Mouse (Mus musculus): Measurements from ENCODE around the gene Tbrg4.
"Not testable (repeated sequence)": the region's sequence is repeated elsewhere in the genome, so short reads cannot be mapped to it uniquely, and the experiment has no call there.

Gene Tbrg4

DNA sequence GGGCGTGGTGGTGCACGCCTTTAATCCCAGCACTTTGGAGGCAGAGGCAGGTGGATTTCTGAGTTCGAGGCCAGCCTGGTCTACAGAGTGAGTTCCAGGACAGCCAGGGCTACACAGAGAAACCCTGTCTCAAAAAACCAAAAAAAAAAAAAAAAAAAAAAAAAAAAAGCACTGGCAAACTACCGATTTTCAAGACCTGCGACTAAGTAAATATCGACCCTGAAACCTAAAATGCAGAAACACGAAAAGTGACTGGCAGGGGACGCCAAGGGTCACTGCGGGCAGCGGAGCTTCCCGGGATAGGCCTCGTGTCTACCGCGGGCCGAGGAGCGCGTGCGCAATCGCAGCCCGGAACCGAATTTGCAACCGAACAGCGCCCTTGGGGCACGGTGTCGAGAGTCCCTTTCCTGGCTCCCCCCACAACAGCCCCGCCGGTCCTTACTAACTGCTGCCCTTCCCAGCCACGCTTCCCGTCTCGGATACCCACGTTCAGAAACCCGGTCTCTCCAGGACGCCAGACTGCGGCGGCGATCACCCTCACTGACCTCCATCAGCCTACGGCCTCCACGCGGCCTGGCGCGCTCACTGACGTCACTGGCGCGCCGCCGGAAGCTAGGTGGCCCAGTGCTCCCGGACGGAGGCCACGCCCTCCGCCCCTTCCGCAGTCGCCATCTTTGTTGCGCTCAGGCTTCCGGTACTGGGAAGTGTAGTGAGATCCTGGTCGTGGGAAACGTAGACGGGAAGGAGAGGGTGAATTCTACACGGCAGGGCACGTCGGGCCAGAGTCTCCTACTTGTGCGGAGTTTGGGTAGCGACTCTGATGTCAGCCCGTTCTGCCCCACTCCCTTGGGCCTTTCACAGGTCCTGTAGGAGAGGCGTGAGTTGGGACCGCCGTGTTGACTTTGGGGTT lies at the start of gene Tbrg4:
TSS of gene Tbrg4 (minus strand) at position 590 of the 910 bp plus-strand sequence.
- DNase-seq, result peak; percentile 93 to 97

DNA sequence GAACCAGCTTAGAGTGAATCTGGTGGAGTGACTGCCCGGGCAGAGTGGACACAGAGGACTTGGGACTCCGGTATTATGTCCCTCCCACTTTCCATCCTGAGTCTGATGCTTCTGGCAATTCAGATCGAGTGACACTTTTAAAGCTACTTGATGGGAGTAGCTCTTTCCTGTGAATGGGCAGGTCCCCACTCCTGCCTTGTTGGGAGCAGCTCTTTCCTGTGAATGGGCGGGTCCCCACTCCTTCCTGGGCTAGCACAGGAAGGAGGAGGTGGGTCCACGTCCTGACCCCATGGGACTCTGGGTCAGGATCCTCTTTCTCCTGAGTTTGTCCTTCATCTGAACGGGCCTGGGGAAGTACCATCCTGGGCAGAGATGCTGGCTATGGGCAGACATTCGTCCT lies 49.5 kb upstream of the Tbrg4 start:
- peak; percentile 54 to 85 for DNase-seq

DNA sequence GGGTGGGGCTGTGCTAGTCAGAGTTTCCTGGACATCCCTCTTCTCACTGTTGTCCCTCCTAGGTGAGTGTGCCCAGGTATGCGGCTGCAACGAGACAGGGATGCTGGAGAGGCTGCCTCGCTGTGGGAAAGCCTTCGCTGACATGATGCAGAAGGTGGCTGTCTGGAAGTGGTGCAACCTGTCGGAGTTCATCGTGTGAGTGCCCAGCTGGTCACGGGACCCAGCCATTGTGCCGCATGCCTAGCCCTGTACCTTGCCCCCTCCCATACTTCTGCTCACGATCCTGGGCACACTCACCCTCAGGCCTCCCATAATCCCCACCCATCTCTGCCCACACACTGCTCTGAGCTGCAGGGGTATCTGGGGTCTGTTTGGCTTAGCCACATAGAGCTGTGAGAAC lies 48.8 kb upstream of the Tbrg4 start:
- peak in 1 of 2 experiments; percentile 56 for DNase-seq

DNA sequence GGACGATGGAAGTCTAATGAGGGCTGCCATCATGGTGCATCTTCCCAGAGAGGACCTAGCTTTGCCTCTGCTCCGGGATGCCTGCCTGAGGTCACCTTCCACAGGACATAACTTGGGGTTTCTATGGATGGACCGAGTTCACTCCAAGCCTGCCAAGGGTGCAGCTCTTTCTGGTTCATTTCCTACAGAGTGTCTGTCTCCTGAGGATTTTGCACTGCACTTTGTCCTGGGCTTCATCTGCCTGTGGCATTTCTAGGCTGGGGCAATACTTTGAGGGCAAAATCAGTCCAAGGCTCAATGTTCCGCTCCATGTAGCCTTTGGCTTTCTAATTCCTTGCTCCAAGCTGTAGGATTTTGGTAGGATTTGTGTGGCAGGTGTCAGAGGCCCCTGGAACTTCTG lies 45.0 kb upstream of the Tbrg4 start:
- peak; percentile 57 to 79 for DNase-seq

DNA sequence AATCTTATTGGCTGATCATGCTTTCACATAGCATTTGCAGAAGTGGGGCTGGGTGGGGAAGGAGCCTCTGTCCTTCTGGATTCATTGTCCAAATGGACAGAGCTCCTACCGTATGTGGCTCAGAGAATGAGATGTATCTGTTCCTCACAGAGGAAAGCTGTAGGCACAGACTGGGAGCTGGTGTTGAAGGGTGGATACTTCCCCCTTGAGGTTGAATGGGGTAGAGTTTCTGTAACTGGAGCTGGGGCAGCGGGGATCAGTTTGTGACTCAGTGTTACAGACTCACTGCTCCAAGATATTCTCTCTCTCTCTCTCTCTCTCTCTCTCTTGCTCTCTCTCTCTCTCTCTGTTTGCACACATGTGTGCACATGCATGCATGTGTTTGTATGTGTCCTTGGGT lies 44.2 kb upstream of the Tbrg4 start:
- DNase-seq, result no peak

DNA sequence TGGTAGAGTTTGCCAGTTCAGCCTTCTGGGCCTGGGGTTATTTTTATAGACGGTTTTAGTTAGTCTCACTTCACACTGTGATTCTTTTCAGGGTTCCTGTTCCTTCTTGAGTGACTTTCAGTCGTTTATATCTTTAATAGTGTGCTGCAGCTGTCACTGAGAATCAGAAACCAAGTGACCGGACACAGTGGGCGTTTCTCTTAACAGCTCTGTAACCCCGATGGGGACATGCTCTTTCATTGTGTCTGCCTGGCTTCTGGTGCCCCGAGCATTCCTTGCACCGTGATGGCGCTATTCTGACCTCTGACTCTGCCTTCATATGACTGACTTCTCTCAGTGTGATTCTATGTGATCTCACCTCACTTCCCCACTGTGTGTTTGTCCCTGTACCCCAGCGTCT lies 43.2 kb upstream of the Tbrg4 start:
- DNase-seq, result no peak

DNA sequence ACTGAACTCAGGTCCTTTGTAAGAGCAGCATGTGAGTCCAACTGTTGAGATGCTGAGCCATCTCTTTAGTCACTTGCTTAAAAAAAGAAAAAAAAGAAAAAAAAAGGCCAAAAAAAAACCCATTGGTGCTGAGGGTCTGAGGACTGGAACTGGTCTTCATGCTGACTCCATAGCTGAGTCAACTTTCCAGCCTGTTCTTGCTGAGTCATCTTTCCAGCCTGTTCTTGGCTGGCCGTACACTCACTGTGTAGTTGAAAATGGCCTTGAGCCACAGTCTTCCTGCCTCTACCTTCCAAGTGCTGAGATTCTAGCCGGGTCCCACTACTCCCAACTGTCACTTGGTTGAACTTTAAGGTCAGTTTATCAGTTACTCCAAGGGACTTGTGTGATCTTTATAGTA lies 40.8 kb upstream of the Tbrg4 start:
- DNase-seq, result no peak

DNA sequence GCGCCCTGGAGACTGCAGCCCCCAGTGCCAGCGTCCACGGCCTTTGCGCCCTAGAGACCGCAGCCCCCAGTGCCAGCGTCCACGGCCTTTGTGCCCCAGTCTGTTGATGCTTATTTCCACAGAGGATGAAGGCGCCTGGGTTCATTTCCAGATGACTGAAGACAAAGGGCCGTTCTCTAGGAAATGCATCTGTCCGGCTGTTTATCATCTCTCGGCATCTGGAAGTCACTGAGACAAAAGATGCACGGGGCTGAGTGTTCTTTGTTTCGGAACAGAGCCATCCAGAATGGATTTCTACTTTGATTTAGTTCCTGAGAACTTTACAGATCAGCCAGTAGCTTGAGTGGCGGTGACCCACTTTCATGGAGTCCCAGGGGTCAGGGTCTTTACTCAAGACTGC lies 35.3 kb upstream of the Tbrg4 start:
- peak in 1 of 2 experiments; percentile 42 for DNase-seq

DNA sequence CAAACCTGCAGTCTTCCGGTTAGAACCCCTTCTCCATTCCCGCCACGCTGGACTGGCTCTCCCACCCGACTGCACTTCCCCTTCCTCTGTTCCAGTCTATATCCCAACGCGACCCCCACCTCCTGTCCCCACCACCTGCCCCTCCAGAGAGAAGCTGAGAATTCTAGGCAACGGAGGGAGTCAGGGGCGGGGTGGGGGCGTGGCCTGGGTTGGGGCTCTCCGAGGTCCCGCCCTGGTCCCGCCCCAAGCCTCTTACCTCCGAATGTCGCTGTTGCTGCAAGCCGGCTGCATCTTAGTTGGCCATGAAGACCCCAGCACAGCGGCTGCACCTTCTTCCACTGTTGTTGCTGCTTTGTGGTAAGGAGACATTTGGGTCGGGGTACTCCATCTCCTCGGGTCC lies 32.4 kb upstream of the Tbrg4 start, which contains the start of gene Ramp3:
TSS of gene Ramp3 (plus strand) at position 251 of the 400 bp plus-strand sequence.
- peak; percentile 72 to 73 for DNase-seq

DNA sequence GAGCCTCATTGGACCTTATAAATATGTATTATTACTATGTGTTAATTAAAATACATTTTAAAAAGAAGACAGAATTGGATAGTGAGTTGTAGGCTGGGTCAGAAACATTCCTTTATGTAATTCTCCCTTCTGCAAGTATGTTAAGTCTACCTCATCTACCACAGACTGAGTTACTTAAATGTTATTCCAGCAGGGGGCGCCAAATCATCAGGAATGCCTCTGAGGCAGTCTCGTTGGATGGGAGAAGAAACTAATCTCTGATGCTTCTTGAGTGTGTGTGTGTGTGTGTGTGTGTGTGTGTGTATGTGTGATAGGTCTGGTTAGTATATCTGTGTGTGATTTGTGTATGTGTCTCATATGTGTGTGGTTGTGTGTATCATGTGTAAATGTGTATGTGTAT lies 29.0 kb upstream of the Tbrg4 start:
- peak; percentile 74 to 96 for DNase-seq

DNA sequence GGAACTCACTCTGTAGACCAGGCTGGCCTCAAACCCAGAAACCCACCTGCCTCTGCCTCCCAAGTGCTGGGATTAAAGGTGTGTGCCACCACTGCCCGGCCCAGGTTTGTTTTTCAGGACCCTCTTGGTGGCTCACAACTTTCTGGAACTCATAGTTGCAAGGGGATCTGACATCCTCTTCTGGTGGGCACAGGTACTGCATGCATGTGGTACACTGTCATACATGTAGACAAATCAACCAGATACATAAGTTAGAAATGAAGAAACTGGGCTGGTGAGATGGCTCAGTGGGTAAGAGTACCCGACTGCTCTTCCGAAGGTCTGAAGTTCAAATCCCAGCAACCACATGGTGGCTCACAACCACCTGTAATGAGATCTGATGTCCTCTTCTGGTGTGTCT lies 27.1 kb upstream of the Tbrg4 start:
- DNase-seq, result not testable (repeated sequence)

DNA sequence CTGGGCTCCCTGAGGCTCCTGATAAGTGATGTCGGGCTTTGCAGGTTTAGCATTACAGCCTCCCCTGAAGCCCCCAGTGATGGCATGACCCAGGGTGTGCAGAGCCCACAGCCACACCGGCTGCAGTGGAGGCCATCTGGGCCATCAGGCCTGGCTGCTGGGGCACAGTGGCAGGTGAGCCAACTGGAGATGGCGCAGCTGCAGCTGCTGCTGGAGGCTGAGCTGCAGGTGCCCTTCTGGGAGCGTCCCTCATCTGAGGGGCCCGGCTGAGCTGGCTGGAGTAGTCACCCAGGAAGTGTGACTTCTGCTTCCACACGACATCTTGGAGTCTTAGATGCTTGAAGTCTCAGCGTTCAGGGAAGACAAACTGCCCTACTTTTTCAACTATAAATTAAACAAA lies 24.7 kb upstream of the Tbrg4 start:
- no peak for DNase-seq

DNA sequence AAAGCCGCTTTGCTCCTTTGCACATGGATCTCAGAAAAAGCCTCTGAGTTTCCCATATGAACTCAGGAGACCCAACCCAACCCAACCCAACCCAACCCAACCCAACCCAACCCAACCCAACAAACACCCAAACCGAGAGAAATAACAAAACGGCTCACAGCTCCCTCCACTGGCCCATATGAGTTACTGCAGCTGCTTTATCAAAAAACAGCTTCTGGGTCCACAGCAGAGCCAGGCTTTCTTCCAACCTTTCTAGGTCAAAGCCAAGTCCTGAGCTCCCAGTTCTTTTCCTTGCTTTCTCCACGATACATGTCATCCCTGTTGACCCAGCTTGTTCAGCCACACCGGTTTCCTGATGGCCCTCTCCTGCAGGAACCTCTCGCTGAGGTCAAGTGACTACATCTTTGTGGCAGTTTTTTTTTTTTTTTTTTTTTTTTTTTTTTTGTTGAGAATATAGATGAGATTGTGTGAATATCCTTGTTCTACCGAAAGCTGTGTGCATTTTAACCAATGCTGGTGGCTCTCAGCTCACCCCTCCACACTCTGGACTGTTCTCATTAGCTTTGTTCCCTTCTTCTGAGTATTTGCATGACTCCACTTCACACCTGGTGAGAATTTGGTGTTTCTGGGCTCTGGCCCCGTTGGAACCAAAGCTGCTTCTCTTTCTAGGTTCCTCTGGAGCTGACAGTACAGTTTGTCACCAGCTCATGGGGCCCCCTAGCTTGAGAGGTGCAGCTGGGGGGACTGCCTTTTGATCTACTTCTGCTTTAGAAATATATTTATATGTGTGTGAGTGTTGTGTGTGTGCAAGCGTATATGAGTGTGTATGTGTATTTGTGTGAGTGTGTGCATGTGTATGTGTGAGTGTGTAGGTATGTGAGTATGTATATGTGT lies 22.2 kb upstream of the Tbrg4 start:
- no peak for DNase-seq

DNA sequence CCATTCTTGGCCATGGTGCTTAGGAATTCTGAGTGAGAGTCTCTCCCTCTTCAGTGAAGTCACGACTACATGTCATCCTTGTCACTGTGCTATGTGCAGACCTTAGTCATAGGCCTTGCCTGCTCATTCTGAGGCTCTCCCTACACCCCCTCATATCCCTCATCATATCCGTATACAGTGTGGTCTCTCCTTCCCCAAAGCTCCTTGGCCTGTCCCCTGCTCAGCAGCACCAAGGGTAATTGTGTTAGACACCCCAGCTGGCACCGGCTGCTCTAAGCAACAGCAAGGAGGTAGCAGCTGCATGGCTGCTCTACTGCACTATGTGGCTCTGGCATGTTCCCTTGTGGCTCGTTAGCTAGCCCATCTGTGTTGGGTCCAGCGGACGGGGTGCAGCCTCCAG lies 18.7 kb upstream of the Tbrg4 start:
- no peak for DNase-seq

DNA sequence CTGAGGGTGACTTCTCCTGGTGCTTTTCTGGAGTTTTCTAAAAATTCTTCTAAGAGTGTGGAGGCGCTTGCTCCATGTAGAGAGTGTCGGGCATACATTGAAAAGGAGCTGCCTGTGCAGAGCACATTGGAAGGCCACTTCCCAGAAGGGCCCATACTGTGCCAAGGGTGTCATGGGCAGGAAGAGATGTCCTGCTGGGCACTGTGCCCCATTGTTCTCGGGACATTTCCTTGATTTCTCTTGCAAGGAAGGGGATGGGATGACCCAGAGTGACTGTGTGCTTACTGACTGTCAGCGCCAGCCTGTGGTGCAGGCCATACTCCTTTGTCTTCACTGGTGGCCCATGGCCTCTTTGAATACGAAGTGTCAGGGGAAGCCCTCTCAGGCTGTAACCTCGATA lies 13.2 kb upstream of the Tbrg4 start:
- DNase-seq, result no peak

DNA sequence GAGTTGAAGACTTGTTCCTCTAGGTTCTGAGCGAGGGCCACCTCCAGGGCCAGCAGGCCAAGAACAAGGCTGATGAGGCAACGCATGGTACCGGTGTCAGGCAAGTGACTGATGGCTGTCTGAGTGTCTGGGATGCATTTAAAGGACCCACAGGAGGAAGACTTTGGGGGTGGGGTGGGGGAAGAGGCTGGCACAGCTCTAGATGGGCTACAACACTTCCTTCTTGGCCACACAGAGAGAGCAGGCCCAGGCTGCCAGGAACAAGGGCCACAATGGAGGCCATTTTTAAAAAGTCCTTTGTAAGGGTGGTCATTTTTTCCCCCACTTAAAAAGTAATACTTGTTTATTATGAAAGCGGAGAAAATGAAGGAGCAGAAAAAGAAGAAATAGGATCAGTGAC lies 12.7 kb upstream of the Tbrg4 start, which contains the start of gene Wap:
TSS of gene Wap (minus strand) at position 101 of the 400 bp plus-strand sequence.
- no peak for DNase-seq

DNA sequence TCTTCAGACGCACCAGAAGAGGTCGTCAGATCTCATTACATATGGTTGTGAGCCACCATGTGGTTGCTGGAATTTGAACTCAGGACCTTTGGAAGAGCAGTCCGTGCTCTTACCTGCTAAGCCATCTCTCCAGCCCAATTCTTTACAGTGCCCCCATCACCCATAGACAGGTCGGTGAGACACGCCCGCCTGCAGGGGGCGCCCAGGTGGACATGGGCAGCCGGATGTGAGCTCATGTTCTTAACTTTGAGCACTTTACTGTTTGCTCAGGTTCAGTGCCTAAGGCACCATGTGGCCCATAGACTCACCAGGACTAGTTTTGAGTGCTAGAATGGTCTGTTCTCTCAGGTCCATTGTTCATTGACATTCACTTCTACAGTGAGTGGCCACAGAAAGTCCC lies 10.3 kb upstream of the Tbrg4 start:
- no peak for DNase-seq

DNA sequence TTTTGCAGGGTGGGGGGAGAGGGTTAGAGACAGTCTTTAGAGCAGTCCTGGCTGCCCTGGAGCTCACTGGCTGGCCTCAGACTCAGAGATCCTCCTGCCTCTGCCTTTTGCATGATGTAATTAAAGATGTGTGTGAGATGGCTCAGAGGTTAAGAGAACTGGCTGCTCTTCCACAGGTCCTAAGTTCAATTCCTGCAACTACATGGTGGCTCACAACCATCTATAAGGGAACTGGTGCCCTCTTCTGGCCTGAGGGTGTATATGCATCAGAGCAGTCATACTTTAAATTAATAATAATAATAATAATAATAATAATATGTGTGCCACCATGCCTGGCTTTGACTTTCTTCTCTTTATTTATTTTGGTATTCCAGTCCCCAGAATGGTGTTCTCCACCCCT lies 3.8 kb upstream of the Tbrg4 start:
- DNase-seq, result peak in 1 of 2 experiments; percentile 37

DNA sequence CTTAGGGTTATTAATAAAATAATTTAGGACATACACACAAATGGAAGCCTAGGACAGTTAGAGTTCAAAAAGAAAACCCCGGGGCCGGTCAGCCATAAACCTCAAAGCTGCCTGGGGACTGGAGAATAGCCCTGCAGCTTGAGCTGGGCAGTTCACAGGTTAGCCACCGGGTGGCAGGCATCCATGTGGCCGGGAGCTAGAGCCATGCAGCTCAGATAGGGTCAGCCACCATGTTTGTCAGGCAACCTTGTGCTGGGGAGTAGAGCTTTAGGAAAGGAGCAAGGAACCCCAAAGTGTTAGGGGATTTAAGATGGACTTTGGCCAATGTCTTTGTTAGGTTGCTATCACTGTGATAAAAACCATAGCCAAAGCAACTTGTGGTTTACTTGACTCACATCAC lies 2.7 kb upstream of the Tbrg4 start:
- DNase-seq, result peak; percentile 59 to 77

DNA sequence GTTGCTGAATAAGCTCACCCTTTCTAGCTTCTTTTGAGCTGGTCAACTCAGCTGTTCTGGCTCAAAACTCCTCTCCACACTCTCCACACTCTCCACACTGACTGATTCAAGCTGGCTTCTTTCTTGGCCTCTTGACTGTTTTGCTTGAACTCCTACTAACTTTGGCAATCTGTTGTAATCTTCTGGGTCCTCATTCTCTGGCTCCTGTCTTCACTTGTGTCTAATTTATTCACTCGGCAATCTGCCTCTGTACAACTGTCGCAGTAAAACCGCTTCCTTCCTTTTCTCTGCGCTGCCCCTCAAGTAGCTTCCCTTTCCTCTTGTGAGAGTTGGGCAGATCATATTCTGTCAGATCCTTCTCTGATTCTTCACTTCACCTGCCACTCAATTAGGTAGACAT lies 1.9 kb upstream of the Tbrg4 start:
- DNase-seq, result no peak

DNA sequence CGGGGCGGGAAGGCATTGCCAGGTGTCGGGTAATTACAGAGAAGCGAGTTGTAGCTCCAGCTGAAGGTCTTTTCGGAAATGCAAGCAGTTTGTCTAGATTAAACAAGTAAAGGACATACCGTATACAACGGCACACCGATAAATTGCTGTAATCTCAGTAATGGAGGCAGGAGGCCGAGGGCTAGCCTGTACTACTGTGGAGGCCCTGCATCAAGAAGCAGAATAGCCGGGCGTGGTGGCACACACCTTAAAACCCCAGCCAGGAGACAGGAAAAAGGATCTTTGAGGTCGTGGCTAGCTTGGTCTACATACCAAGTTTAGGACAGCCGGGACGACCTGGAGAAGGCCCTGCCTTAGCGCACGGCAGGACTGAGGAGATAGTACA lies 513 bp upstream of the Tbrg4 start:
- peak in 1 of 2 experiments; percentile 44 for DNase-seq

DNA sequence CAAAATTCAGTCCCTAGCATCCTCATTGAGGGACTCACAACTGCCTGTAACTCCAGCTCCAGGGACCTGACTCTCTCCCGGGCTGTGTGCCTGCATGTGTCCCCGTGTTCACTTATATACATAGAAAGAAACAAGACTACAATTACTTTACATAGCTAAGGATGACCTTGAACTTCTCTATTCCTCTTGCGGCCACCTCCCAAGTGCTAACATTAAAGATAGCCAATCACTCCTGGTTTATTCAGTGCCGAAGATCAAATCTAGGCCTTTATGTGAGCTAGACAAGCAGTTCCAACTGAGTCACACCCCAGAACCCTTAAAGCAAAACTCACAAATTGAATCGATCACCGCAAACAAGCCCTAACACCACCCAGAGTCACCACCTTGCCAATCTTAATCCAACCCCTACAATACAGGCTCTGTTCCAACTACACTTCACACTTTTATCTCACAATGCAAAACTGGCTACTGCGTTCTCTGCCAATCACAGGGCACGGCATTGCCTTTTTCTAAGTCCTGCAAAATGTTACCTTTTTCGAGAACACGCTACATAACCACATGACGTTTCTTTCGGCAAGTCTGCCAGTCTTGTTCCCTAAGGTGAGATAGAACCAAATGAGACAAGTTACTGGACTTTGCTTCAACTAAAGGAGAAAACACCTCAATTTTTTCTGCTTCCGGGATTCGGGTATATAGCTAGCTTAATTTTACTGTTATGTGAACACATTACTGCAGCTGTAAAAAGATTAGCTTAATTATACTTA lies 1.1 kb downstream of the Tbrg4 start:
- DNase-seq, result no peak

DNA sequence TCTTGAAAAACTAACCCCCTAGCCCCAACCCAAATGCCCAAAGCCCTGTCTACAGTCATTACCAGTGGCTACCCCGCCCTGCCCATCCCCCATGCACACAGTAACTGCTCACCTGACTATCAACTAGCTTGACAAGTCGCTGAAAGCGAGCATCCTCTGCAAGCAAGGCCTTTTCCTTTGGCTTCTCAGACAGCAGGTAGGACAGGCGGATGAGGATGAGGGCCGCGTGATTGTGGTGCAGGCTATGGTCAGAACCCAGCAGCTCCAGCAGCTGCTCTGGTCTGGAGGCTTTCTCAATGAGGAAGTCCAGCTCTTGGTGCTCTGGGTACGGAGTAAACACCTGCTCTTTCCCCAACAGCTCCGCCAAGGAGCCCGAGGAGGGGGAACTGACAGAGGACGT lies 2.2 kb downstream of the Tbrg4 start:
- no peak for DNase-seq
